Mouse (Mus musculus) adrenal gland, adult 8-10 months (tissue): Measurements from ENCODE around the gene Cdk15. TPM values are rescaled to one million over a fixed set of nuclear protein-coding genes. Genes with fewer than 3 reads are reported as not detected.

Source experiments
- DNase-seq: peaks from one replicate; pipeline ENCODE4 v3.0.0; 2022
- total RNA-seq, 4 experiments: library from RNA; stranded (reverse); gene quantifications; 2 replicates each; pipeline ENCODE4 v1.2.4; 2022

Cdk15 gene
- total RNA-seq, 4 experiments from 2014 or later, result 0.19 to 0.49 (median 0.35) TPM; not detected in 1

GRCm38 (mm10) chr1:59380926-59381325, 124.2 kb downstream of the Cdk15 start:
- no peak for DNase-seq

- no peak for DNase-seq
These were observed 124.8 kb downstream of the Cdk15 start for GRCm38 (mm10) chr1:59381483-59381882.

- DNase-seq, result no peak
These were observed 125.8 kb downstream of the Cdk15 start for GRCm38 (mm10) chr1:59382516-59382915.

- DNase-seq, result no peak
These were observed 126.4 kb downstream of the Cdk15 start for GRCm38 (mm10) chr1:59383049-59383610.

GRCm38 (mm10) chr1:59384400-59384799, 127.7 kb downstream of the Cdk15 start:
- DNase-seq, result no peak

- no peak for DNase-seq
These were observed 128.9 kb downstream of the Cdk15 start for GRCm38 (mm10) chr1:59385641-59386040.

- DNase-seq, result no peak
These were observed 131.0 kb downstream of the Cdk15 start for GRCm38 (mm10) chr1:59387542-59388314.

GRCm38 (mm10) chr1:59389181-59389580, 132.5 kb downstream of the Cdk15 start:
- no peak for DNase-seq

- DNase-seq, result no peak
These were observed 135.0 kb downstream of the Cdk15 start for GRCm38 (mm10) chr1:59391736-59392135.

- no peak for DNase-seq
These were observed 137.4 kb downstream of the Cdk15 start for GRCm38 (mm10) chr1:59394072-59394471.

- DNase-seq, result no peak
These were observed 137.9 kb downstream of the Cdk15 start for GRCm38 (mm10) chr1:59394616-59395015.

- DNase-seq, result no peak
These were observed 139.3 kb downstream of the Cdk15 start for GRCm38 (mm10) chr1:59395992-59396391.

- DNase-seq, result no peak
These were observed 143.0 kb downstream of the Cdk15 start for GRCm38 (mm10) chr1:59399554-59400325.

- no peak for DNase-seq
These were observed 144.5 kb downstream of the Cdk15 start for GRCm38 (mm10) chr1:59401253-59401652.

Other genes with a start within 250 kb of the Cdk15 start
- gene C2cd6, start 162.0 kb upstream of the Cdk15 start, total RNA-seq, result not detected
- gene Tmem237, start 136.5 kb upstream of the Cdk15 start, total RNA-seq, result 10 to 100 TPM; 19.4 to 32.7 (median 26.3) TPM
- under 1 TPM in 3 of 4 experiments, not detected in 1; 0.15 to 0.38 (median 0.24) TPM for gene Mpp4, start 93.5 kb upstream of the Cdk15 start, total RNA-seq
- gene Als2, start 19.7 kb upstream of the Cdk15 start, total RNA-seq, result 10 to 100 TPM; 11.2 to 13.5 (median 13.2) TPM
- gene Fzd7, start 225.5 kb downstream of the Cdk15 start, total RNA-seq, result 10 to 100 TPM; 14.6 to 19.8 (median 15.8) TPM